Mouse (Mus musculus): ENCODE measurements at regions not wholly inside any gene's neighbourhood (a gene's known extent, or its start where the extent isn't known, plus 50 kb on each side); places are given as distances from the start of the nearest gene placed in this dataset.
"Not testable (repeated sequence)": the region's sequence is repeated elsewhere in the genome, so short reads cannot be mapped to it uniquely, and the experiment has no call there.

GRCm38 (mm10) chr15:3909471-3909870, 69.9 kb downstream of the Fbxo4 start:
- DNase-seq (ENCODE audit: low spot score) (no peak), ATAC-seq (ENCODE audit: low FRiP score) (no peak)
- Histone ChIP-seq H3K9ac (no peak overlapping the region), H3K27ac (no peak overlapping the region), H3K27me3 (ENCODE audit: control insufficient read depth, insufficient read depth, low read length) (no peaks in the 10 kb centered on the region), H3K36me3 (replicated peaks; ENCODE audit: control insufficient read depth, insufficient read depth) (no peaks in the 10 kb centered on the region), H3K4me3 (replicated peaks; ENCODE audit: low read length) (no peak overlapping the region), H3K4me1 (replicated peaks; ENCODE audit: control insufficient read depth, insufficient read depth, low read length) (no peaks in the 10 kb centered on the region), H3K4me2 (replicated peaks) (no peak overlapping the region), H3K9me3 (ENCODE audit: control insufficient read depth, low read length) (no peaks in the 10 kb centered on the region)
- 69% methylated on average over 3 of the region's 3 CpGs for WGBS

DNA sequence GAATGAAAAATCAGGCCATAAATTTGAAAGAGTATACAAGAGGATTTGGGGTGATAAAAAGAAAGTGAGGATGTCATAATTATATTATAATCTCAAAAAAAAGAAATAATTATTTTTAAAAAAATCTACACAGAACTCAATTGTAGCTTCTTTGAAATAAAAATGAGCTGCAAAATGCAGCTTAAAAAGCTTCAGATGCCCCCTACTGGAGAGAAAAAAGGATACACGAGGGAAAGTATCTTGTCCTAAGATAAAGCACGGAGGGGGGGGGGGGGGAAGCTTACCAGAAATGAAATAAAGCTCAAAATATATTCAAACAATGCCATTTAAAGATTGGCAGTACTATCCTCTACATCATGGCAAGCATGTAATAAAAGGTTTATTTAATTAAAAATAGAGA, 70.7 kb downstream of the Fbxo4 start:
- H3K27ac ChIP-seq: no peak overlapping the region
- DNase-seq (ENCODE audit: low spot score) (peak; percentile 75), ATAC-seq (ENCODE audit: low FRiP score) (no peak)
- no peaks in the 10 kb centered on the region for H3K9me3 ChIP-seq (ENCODE audit: control insufficient read depth, low read length)
- WGBS: 21% methylated on average over 2 of the region's 2 CpGs
- H3K27me3 ChIP-seq (ENCODE audit: control insufficient read depth, insufficient read depth, low read length): no peaks in the 10 kb centered on the region
- H3K4me3 ChIP-seq (replicated peaks; ENCODE audit: low read length): no peak overlapping the region
- no peak overlapping the region for H3K4me2 ChIP-seq (replicated peaks)
- no peaks in the 10 kb centered on the region for H3K4me1 ChIP-seq (replicated peaks; ENCODE audit: control insufficient read depth, insufficient read depth, low read length)
- no peaks in the 10 kb centered on the region for H3K36me3 ChIP-seq (replicated peaks; ENCODE audit: control insufficient read depth, insufficient read depth)
- no peak overlapping the region for H3K9ac ChIP-seq

DNA sequence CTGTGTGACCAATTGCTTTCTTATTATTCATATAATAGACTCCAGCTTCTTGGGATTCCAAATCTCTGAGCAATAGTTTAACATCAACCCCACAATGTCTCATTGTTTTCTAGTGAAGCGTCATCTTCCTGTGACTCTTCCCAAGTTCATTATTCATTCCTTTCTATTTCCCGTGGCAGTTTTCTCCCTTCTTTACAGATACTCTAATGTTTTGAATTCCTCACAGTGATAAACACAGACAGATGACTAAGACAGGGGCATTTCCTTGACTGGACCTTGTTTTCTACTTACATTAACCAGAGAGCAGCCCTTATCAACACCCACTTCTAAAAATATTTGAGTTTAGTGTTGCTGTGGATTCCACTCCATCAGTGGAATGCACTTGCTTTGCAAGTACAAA, 73.8 kb downstream of the Fbxo4 start:
- no peak overlapping the region for H3K9ac ChIP-seq
- no peaks in the 10 kb centered on the region for H3K4me1 ChIP-seq (replicated peaks; ENCODE audit: control insufficient read depth, insufficient read depth, low read length)
- ATAC-seq (ENCODE audit: low FRiP score) (no peak), DNase-seq (ENCODE audit: low spot score) (no peak)
- no peak overlapping the region for H3K27ac ChIP-seq
- no peaks in the 10 kb centered on the region for H3K36me3 ChIP-seq (replicated peaks; ENCODE audit: control insufficient read depth, insufficient read depth)
- no peaks in the 10 kb centered on the region for H3K9me3 ChIP-seq (ENCODE audit: control insufficient read depth, low read length)
- no peaks in the 10 kb centered on the region for H3K27me3 ChIP-seq (ENCODE audit: control insufficient read depth, insufficient read depth, low read length)
- no peak overlapping the region for H3K4me2 ChIP-seq (replicated peaks)
- WGBS: 54% methylated on average over 2 of the region's 2 CpGs
- H3K4me3 ChIP-seq (replicated peaks; ENCODE audit: low read length): no peak overlapping the region

- Histone ChIP-seq H3K4me2 (replicated peaks) (no peak overlapping the region), H3K9me3 (ENCODE audit: control insufficient read depth, low read length) (no peaks in the 10 kb centered on the region), H3K4me1 (replicated peaks; ENCODE audit: control insufficient read depth, insufficient read depth, low read length) (no peaks in the 10 kb centered on the region), H3K36me3 (replicated peaks; ENCODE audit: control insufficient read depth, insufficient read depth) (no peaks in the 10 kb centered on the region), H3K9ac (no peak overlapping the region), H3K4me3 (replicated peaks; ENCODE audit: low read length) (no peak overlapping the region), H3K27ac (no peak overlapping the region), H3K27me3 (ENCODE audit: control insufficient read depth, insufficient read depth, low read length) (no peaks in the 10 kb centered on the region)
- WGBS: 79% methylated on average over 2 of the region's 2 CpGs
- DNase-seq (ENCODE audit: low spot score) (no peak), ATAC-seq (ENCODE audit: low FRiP score) (no peak)
Observed at GRCm38 (mm10) chr15:3878429-3878828, 100.9 kb downstream of the Fbxo4 start.

- no peak for ATAC-seq (ENCODE audit: low FRiP score)
- no peak for DNase-seq (ENCODE audit: low spot score)
- H3K9ac ChIP-seq: no peak overlapping the region
- no peak overlapping the region for H3K27ac ChIP-seq
- H3K4me2 ChIP-seq (replicated peaks): no peak overlapping the region
- WGBS: 91% methylated on average over 3 of the region's 3 CpGs
- H3K36me3 ChIP-seq (replicated peaks; ENCODE audit: control insufficient read depth, insufficient read depth): no peaks in the 10 kb centered on the region
- no peaks in the 10 kb centered on the region for H3K4me1 ChIP-seq (replicated peaks; ENCODE audit: control insufficient read depth, insufficient read depth, low read length)
- H3K9me3 ChIP-seq (ENCODE audit: control insufficient read depth, low read length): no peaks in the 10 kb centered on the region
- H3K4me3 ChIP-seq (replicated peaks; ENCODE audit: low read length): no peak overlapping the region
- H3K27me3 ChIP-seq (ENCODE audit: control insufficient read depth, insufficient read depth, low read length): no peaks in the 10 kb centered on the region
Observed at GRCm38 (mm10) chr15:3877506-3877905, 101.9 kb downstream of the Fbxo4 start.

DNA sequence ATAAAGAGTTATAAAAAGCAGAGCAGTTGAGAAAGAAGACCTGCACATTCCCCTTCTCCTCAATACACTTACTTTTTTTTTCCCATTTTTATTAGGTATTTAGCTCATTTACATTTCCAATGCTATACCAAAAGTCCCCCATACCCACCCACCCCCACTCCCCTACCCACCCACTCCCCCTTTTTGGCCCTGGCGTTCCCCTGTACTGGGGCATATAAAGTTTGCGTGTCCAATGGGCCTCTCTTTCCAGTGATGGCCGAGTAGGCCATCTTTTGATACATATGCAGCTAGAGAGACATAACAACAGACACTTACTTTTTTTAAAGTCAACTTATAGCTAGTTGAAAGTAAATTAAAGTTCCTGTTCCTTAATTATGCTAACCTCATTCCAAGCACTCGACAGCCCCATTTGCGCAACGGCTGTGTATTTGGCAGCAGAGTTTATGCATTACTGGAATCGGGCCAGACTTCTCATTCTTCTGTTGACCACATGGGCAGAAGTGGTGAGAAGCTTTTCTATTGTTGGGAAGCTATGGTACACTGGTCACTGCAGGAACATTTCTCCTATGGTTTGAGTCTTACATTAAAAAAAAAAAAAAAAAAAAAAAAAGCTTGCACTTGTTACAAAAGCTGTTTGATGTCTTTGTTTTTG, 104.0 kb downstream of the Fbxo4 start:
- H3K27me3 ChIP-seq (ENCODE audit: control insufficient read depth, insufficient read depth, low read length); H3K9ac ChIP-seq; H3K27ac ChIP-seq; H3K4me1 ChIP-seq (replicated peaks; ENCODE audit: control insufficient read depth, insufficient read depth, low read length); H3K4me2 ChIP-seq (replicated peaks); H3K36me3 ChIP-seq (replicated peaks; ENCODE audit: control insufficient read depth, insufficient read depth); H3K9me3 ChIP-seq (ENCODE audit: control insufficient read depth, low read length); DNase-seq (ENCODE audit: low spot score); H3K4me3 ChIP-seq (replicated peaks; ENCODE audit: low read length): not testable (repeated sequence)
- 67% methylated on average over 6 of the region's 7 CpGs for WGBS
- peak; percentile 82 for ATAC-seq (ENCODE audit: low FRiP score)

- WGBS: 91% methylated on average over 4 of the region's 4 CpGs
- no peak for DNase-seq (ENCODE audit: low spot score)
Observed at GRCm38 (mm10) chr15:3831802-3832201, 147.6 kb downstream of the Fbxo4 start.

GRCm38 (mm10) chr15:3805430-3805829, 173.9 kb downstream of the Fbxo4 start:
- 96% methylated on average over 2 of the region's 2 CpGs for WGBS
- Histone ChIP-seq H3K27ac (no peak overlapping the region), H3K27me3 (ENCODE audit: control insufficient read depth, insufficient read depth, low read length) (no peaks in the 10 kb centered on the region), H3K36me3 (replicated peaks; ENCODE audit: control insufficient read depth, insufficient read depth) (no peaks in the 10 kb centered on the region), H3K9me3 (ENCODE audit: control insufficient read depth, low read length) (no peaks in the 10 kb centered on the region), H3K4me3 (replicated peaks; ENCODE audit: low read length) (no peak overlapping the region), H3K4me1 (replicated peaks; ENCODE audit: control insufficient read depth, insufficient read depth, low read length) (no peaks in the 10 kb centered on the region), H3K4me2 (replicated peaks) (no peak overlapping the region), H3K9ac (no peak overlapping the region)
- no peak for DNase-seq (ENCODE audit: low spot score)
- ATAC-seq (ENCODE audit: low FRiP score): no peak

More at GRCm38 (mm10) chr15:3831802-3832201, 147.6 kb downstream of the Fbxo4 start:
- H3K36me3 ChIP-seq (replicated peaks; ENCODE audit: control insufficient read depth, insufficient read depth): no peaks in the 10 kb centered on the region
- H3K27me3 ChIP-seq (ENCODE audit: control insufficient read depth, insufficient read depth, low read length): no peaks in the 10 kb centered on the region
- no peak for ATAC-seq (ENCODE audit: low FRiP score)
- H3K4me2 ChIP-seq (replicated peaks): no peak overlapping the region
- no peaks in the 10 kb centered on the region for H3K9me3 ChIP-seq (ENCODE audit: control insufficient read depth, low read length)
- no peak overlapping the region for H3K27ac ChIP-seq
- no peak overlapping the region for H3K9ac ChIP-seq
- no peaks in the 10 kb centered on the region for H3K4me1 ChIP-seq (replicated peaks; ENCODE audit: control insufficient read depth, insufficient read depth, low read length)
- no peak overlapping the region for H3K4me3 ChIP-seq (replicated peaks; ENCODE audit: low read length)

GRCm38 (mm10) chr15:3775865-3776264, 192.6 kb upstream of the Ghr start:
- Histone ChIP-seq H3K4me2 (replicated peaks) (no peak overlapping the region), H3K27ac (no peak overlapping the region), H3K9ac (no peak overlapping the region), H3K4me1 (replicated peaks; ENCODE audit: control insufficient read depth, insufficient read depth, low read length) (no peaks in the 10 kb centered on the region), H3K9me3 (ENCODE audit: control insufficient read depth, low read length) (no peaks in the 10 kb centered on the region), H3K4me3 (replicated peaks; ENCODE audit: low read length) (no peak overlapping the region), H3K36me3 (replicated peaks; ENCODE audit: control insufficient read depth, insufficient read depth) (no peaks in the 10 kb centered on the region), H3K27me3 (ENCODE audit: control insufficient read depth, insufficient read depth, low read length) (no peaks in the 10 kb centered on the region)
- 89% methylated on average over 3 of the region's 3 CpGs for WGBS
- no peak for ATAC-seq (ENCODE audit: low FRiP score)
- no peak for DNase-seq (ENCODE audit: low spot score)

DNA sequence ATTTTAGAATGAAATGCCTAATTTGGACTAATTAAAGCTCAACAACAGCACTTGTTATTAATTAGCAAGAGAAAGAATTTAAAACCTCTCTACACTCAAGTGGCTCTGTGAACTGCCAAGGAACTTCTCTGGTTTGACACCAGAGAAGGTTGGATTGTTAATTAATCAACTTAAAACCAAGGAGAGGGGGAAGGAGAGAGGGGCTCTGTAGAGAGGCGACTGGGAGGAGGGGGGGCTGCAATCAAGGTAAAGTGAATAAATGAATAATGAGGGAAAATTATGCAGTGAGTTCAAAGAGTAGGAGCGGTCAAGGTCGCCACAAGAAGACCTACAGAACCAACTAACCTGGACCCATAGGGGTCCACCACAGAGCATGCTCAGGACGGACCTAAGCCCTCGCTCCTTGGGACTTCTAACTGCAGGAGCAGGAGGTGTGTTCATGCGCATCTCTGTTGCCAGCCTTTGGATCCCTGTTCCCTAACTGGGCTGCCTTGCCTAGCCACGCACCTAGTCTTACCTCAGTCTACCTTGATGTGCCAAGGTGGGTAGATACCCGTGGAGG, 189.0 kb upstream of the Ghr start:
- no peaks in the 10 kb centered on the region for H3K4me1 ChIP-seq (replicated peaks; ENCODE audit: control insufficient read depth, insufficient read depth, low read length)

More for the DNA sequence above, 189.0 kb upstream of the Ghr start:
- no peak overlapping the region for H3K4me3 ChIP-seq (replicated peaks; ENCODE audit: low read length)
- ATAC-seq (ENCODE audit: low FRiP score): no peak
- H3K27me3 ChIP-seq (ENCODE audit: control insufficient read depth, insufficient read depth, low read length): no peaks in the 10 kb centered on the region
- no peak overlapping the region for H3K4me2 ChIP-seq (replicated peaks)
- H3K9ac ChIP-seq: no peak overlapping the region
- H3K36me3 ChIP-seq (replicated peaks; ENCODE audit: control insufficient read depth, insufficient read depth): no peaks in the 10 kb centered on the region
- DNase-seq (ENCODE audit: low spot score): no peak
- WGBS: 82% methylated on average over 8 of the region's 8 CpGs
- H3K9me3 ChIP-seq (ENCODE audit: control insufficient read depth, low read length): no peaks in the 10 kb centered on the region
- H3K27ac ChIP-seq: no peak overlapping the region
